Mouse (Mus musculus): ENCODE results near the gene Prr5. TPM values are rescaled to one million over a fixed set of nuclear protein-coding genes. Genes with fewer than 3 reads are reported as not detected.

Prr5 gene
- polyA plus RNA-seq, 1 experiment from 2014 or later: 10.9 TPM

DNA sequence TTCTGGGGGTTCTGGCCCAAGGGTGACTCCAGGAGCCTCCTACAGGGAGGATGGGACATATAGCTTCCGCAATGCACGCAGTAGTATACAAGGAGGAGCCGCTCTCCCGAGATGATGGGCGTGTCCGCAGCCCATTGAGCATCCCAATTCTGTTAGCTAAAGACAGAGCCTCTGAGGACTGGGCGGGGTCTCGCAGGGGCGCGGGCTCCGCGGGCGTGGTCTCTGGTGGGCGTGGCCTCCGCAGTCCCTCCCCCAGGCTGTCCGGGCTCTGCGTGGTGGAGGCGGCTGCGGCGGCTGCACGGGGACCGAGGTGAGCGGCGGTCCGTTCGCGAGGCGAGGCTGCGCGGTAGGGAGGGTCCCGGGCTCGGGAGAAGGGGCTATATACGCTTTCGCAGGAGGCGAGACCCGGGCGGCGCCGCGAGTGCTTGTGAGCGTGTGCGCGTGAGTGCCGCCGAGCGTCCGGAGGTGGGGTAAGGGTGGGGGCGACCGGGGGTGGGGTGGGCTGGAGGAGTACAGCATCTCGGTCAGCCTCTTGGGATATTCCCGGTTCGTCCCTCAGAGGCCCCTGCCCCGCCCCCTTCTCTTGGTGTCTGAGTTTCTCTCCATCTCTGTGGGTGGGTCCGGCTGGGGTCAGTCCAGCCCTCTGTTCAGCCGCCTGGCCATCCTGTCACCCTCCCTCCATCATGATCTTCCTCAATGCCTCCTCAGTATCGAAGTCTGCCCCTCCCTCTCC is 6.3 kb upstream of the Prr5 start:
- H3K9ac ChIP-seq (ENCODE audit: low read length): peak overlapping the region; percentile 43
- WGBS: 1% methylated on average over 48 of the region's 56 CpGs
- no peaks in the 10 kb centered on the region for H3K36me3 ChIP-seq (ENCODE audit: control insufficient read depth, insufficient read depth, low read length)
- H3K27ac ChIP-seq (ENCODE audit: low read depth, low read length): no peak overlapping the region
- H3K9me3 ChIP-seq (ENCODE audit: control insufficient read depth, low read length): no peaks in the 10 kb centered on the region
- peak overlapping the region; percentile 49 for H3K4me3 ChIP-seq (ENCODE audit: low read depth, low read length)
- peak overlapping the region; percentile 85 for H3K4me2 ChIP-seq
- peaks cover 24% of the 10 kb centered on the region for H3K27me3 ChIP-seq (ENCODE audit: control insufficient read depth, insufficient read depth, low read length)
- peaks cover 8% of the 10 kb centered on the region; the same call in 1 of the 2 replicates for H3K4me1 ChIP-seq (ENCODE audit: control insufficient read depth, insufficient read depth, low read length)
- DNase-seq (ENCODE audit: low spot score, missing footprints): peak; percentile 97
- ATAC-seq (ENCODE audit: low FRiP score): peak; percentile 91

DNA sequence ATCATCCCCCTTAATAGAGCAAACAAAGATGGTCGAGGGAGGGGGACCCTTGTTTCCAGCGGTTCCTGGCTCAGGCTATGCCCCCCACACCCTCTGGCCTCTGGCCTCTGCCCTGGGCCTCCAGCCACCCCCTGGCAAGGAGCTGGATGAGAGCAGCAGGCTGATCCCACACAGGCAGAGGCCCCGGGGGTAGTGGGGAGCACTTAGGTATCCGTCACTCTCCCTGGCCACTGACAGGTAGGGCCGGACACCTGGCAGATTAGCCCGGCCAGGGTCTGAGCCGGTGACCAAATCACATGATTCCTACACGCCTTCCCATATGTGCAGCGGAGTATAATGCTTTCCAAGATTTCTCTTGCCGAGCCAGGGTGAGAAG is 5.7 kb upstream of the Prr5 start:
- WGBS: 51% methylated on average over 10 of the region's 10 CpGs

DNA sequence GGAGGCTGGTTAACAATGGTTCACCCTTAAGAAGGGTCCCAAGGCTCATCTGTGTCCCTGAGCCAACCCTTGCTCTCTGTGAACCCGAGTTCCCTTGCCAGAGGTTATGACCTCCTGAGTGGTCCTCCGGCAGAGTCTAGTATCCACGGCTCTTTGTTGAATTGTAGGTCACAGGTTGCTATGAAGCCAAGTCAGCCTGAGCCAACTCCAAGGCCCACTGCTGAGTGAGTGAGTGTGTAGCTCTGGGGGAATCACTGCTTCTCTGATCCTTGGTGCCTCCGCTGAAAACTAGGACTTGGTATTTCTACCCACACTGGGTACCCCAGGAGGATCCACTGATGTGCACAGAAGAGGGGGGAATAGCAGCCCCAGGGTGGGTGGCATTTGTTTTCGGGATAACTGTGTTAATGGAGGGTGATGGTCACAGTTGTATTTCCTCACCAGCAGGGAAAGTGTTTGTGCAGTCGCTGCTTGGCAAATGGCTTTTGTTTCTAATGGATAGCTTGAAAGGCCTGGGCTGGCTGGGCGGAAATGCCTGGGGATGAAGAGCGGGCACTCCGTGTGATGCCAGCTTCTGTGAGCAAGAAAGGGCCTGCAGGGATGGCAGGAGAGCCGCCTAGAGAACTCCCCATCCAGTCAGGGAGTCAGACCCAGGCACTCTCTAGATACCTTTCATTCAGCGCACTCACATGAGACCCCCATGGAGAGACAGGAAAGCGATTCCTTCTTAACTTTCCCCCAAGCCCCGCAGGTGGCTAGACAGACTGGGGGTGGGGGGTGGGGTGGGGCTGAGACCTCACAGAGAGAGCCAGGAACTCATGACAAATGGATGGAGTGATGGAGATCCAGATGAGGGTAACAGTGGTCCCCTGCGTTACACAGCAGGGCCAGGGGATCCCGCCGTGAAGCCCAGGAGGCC is 4.6 kb upstream of the Prr5 start:
- no peak for DNase-seq (ENCODE audit: low spot score, missing footprints)
- H3K4me3 ChIP-seq (ENCODE audit: low read depth, low read length): no peak overlapping the region
- no peaks in the 10 kb centered on the region for H3K9me3 ChIP-seq (ENCODE audit: control insufficient read depth, low read length)
- H3K36me3 ChIP-seq (ENCODE audit: control insufficient read depth, insufficient read depth, low read length): no peaks in the 10 kb centered on the region
- no peak for ATAC-seq (ENCODE audit: low FRiP score)
- 19% methylated on average over 16 of the region's 16 CpGs for WGBS
- peaks cover 8% of the 10 kb centered on the region; the same call in 1 of the 2 replicates for H3K4me1 ChIP-seq (ENCODE audit: control insufficient read depth, insufficient read depth, low read length)
- H3K27ac ChIP-seq (ENCODE audit: low read depth, low read length): no peak overlapping the region
- peaks cover 24% of the 10 kb centered on the region for H3K27me3 ChIP-seq (ENCODE audit: control insufficient read depth, insufficient read depth, low read length)
- H3K4me2 ChIP-seq: no peak overlapping the region
- H3K9ac ChIP-seq (ENCODE audit: low read length): no peak overlapping the region

More for the DNA sequence above, 5.7 kb upstream of the Prr5 start:
- ATAC-seq (ENCODE audit: low FRiP score) (peak; percentile 36), DNase-seq (ENCODE audit: low spot score, missing footprints) (no peak)
- H3K9ac ChIP-seq (ENCODE audit: low read length): peak overlapping the region; percentile 43
- peak overlapping the region; percentile 85 for H3K4me2 ChIP-seq
- peaks cover 24% of the 10 kb centered on the region for H3K27me3 ChIP-seq (ENCODE audit: control insufficient read depth, insufficient read depth, low read length)
- no peak overlapping the region for H3K27ac ChIP-seq (ENCODE audit: low read depth, low read length)
- peak overlapping the region; percentile 49 for H3K4me3 ChIP-seq (ENCODE audit: low read depth, low read length)
- H3K4me1 ChIP-seq (ENCODE audit: control insufficient read depth, insufficient read depth, low read length): peaks cover 8% of the 10 kb centered on the region; the same call in 1 of the 2 replicates
- H3K36me3 ChIP-seq (ENCODE audit: control insufficient read depth, insufficient read depth, low read length): no peaks in the 10 kb centered on the region
- H3K9me3 ChIP-seq (ENCODE audit: control insufficient read depth, low read length): no peaks in the 10 kb centered on the region

DNA sequence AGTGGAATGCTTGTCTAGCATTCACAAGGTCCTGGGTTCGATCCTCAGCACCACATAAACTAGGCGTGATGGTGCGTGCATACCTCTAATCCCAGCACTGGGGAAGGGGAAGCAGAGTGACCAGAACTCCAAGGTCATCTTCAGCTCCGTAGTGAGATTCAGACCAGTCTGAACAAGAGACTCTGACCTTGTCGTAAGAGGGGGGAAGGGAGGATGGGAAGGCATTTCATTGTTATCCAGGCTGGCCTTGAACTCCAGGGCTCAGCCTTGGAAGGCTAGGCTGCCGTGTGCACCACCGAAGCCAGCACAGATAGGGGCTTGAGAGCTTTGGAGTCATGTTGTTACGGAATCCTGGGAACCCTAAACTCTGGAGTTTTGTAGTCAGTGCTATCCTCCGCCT is 3.8 kb upstream of the Prr5 start:
- no peak overlapping the region for H3K4me2 ChIP-seq
- ATAC-seq (ENCODE audit: low FRiP score): no peak
- WGBS: 51% methylated on average over 9 of the region's 9 CpGs

DNA sequence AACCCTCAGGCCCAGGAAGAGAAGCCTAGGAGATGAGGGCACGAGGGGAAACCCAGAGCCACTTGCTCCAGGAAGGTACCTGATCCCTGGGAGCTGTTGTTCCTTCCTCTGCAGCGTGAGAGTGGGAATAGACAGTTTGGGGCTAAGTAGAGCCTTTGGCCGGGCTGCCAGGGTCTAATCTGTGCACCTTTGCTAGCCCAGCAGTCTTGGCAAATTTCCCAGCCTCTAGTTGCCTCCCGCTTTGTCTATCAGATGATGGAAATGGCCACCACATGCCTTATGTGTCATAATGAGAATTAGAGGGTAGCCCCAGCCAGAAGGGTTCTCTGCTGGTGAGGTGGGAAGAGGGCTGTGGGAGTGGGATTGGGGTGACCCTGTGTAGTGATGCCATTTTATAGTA is 3.4 kb upstream of the Prr5 start:
- WGBS: 64% methylated on average over 4 of the region's 4 CpGs
- H3K4me1 ChIP-seq (ENCODE audit: control insufficient read depth, insufficient read depth, low read length): peaks cover 8% of the 10 kb centered on the region; the same call in 1 of the 2 replicates
- H3K27ac ChIP-seq (ENCODE audit: low read depth, low read length): no peak overlapping the region
- H3K4me2 ChIP-seq: no peak overlapping the region
- peaks cover 24% of the 10 kb centered on the region for H3K27me3 ChIP-seq (ENCODE audit: control insufficient read depth, insufficient read depth, low read length)
- H3K4me3 ChIP-seq (ENCODE audit: low read depth, low read length): no peak overlapping the region
- H3K36me3 ChIP-seq (ENCODE audit: control insufficient read depth, insufficient read depth, low read length): no peaks in the 10 kb centered on the region
- no peak overlapping the region for H3K9ac ChIP-seq (ENCODE audit: low read length)
- peak; percentile 53 for DNase-seq (ENCODE audit: low spot score, missing footprints)
- ATAC-seq (ENCODE audit: low FRiP score): no peak
- H3K9me3 ChIP-seq (ENCODE audit: control insufficient read depth, low read length): no peaks in the 10 kb centered on the region

More for the DNA sequence above, 3.8 kb upstream of the Prr5 start:
- no peak for DNase-seq (ENCODE audit: low spot score, missing footprints)
- Histone ChIP-seq H3K9ac (ENCODE audit: low read length) (no peak overlapping the region), H3K27me3 (ENCODE audit: control insufficient read depth, insufficient read depth, low read length) (peaks cover 24% of the 10 kb centered on the region), H3K27ac (ENCODE audit: low read depth, low read length) (no peak overlapping the region), H3K9me3 (ENCODE audit: control insufficient read depth, low read length) (no peaks in the 10 kb centered on the region), H3K4me1 (ENCODE audit: control insufficient read depth, insufficient read depth, low read length) (peaks cover 8% of the 10 kb centered on the region; the same call in 1 of the 2 replicates), H3K36me3 (ENCODE audit: control insufficient read depth, insufficient read depth, low read length) (no peaks in the 10 kb centered on the region), H3K4me3 (ENCODE audit: low read depth, low read length) (no peak overlapping the region)

DNA sequence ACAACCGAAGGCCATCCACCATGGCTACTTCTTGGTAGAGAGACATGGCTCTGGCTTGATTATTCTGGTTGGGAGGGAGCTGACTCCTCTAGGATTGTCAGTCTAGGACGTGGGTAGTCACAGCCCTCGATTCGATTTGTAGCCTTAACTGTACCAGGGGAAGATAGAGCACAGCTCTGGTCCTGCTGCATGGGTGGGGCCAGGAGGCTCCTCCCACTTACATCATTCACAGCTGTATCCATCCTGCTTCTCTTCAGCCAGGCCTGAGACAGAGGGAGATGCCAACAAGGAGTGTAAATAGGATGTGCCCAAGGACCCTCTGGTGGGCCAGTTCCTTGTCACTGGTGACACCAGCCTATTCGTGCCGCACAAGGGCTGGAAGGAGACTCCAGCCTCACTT is 1.8 kb upstream of the Prr5 start:
- Histone ChIP-seq H3K9me3 (ENCODE audit: control insufficient read depth, low read length) (no peaks in the 10 kb centered on the region), H3K27me3 (ENCODE audit: control insufficient read depth, insufficient read depth, low read length) (peaks cover 24% of the 10 kb centered on the region), H3K4me1 (ENCODE audit: control insufficient read depth, insufficient read depth, low read length) (peaks cover 8% of the 10 kb centered on the region; the same call in 1 of the 2 replicates), H3K27ac (ENCODE audit: low read depth, low read length) (no peak overlapping the region), H3K4me3 (ENCODE audit: low read depth, low read length) (no peak overlapping the region), H3K4me2 (no peak overlapping the region), H3K9ac (ENCODE audit: low read length) (no peak overlapping the region), H3K36me3 (ENCODE audit: control insufficient read depth, insufficient read depth, low read length) (no peaks in the 10 kb centered on the region)
- WGBS: 85% methylated on average over 6 of the region's 6 CpGs
- ATAC-seq (ENCODE audit: low FRiP score): no peak
- DNase-seq (ENCODE audit: low spot score, missing footprints): peak; percentile 81

DNA sequence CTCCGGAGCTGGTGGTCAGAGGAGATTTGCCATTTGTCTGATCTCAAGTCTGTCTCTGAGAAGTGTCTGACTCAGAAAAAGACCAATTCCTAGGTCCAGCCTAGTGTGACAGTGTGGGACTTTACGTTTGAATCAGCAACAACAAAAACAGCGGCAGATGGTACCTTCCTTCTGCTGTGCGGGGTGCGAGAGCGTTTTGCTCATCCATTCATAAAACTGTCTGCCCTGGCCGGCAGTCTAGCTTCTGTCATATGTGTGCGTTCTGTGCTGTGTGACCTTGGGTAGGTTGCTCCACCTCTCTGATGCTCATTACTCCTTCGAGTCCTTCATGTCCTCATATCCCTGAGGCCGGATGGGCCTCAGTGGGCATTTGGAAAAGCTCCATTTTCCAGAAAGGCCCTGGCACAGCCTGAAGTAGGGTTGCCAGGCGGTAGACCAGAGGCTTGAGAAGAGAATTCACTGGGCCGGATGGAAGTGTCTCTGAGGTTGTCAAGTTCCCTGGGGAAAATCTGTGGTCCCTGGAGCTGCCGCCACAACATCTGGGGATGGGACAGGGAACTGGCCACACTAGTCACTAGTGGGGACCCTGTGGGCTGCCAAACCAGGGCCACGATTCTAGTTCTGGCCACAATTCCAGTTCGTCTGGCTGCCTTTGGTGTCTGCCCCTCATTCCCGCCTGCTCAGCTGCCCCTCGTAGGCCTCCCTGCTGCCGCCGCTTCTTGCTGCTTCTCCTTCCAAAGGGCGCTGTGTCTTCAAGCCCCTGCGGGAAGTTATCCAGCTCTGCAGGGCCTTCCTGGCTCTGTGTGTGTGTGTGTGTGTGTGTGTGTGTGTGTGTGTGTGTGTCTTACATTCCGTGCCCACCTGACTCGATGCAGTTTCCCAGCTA is 594 bp downstream of the Prr5 start:
- Histone ChIP-seq H3K27me3 (ENCODE audit: control insufficient read depth, insufficient read depth, low read length) (peaks cover 8% of the 10 kb centered on the region; the same call in 1 of the 2 replicates), H3K4me1 (ENCODE audit: control insufficient read depth, insufficient read depth, low read length) (no peaks in the 10 kb centered on the region), H3K36me3 (ENCODE audit: control insufficient read depth, insufficient read depth, low read length) (no peaks in the 10 kb centered on the region), H3K4me2 (no peak overlapping the region), H3K9me3 (ENCODE audit: control insufficient read depth, low read length) (no peaks in the 10 kb centered on the region), H3K27ac (ENCODE audit: low read depth, low read length) (no peak overlapping the region), H3K4me3 (ENCODE audit: low read depth, low read length) (no peak overlapping the region), H3K9ac (ENCODE audit: low read length) (no peak overlapping the region)
- WGBS: 89% methylated on average over 23 of the region's 23 CpGs
- peak; percentile 79 for DNase-seq (ENCODE audit: low spot score, missing footprints)
- no peak for ATAC-seq (ENCODE audit: low FRiP score)

DNA sequence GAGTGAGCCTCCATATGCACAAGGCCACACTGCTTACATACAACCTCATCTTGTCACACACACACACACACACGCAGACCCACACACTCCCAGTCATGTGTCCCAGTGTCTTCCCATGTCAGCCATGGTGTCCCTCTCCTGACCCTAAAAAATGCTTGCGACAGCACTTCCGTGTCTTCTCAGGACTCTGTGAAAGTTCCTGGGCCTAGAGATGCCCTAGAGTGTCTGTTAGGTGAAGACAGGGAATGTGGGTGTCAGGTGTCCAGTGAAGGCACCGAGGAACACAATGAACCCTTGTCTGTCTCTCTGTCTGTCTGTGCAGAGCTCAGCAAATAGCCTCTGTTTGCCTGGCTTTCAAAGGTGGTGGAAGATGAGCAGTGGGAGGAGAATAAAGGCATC is 1.2 kb downstream of the Prr5 start:
- no peaks in the 10 kb centered on the region for H3K9me3 ChIP-seq (ENCODE audit: control insufficient read depth, low read length)
- no peaks in the 10 kb centered on the region for H3K4me1 ChIP-seq (ENCODE audit: control insufficient read depth, insufficient read depth, low read length)
- peaks cover 3% of the 10 kb centered on the region; the same call in 1 of the 2 replicates for H3K27me3 ChIP-seq (ENCODE audit: control insufficient read depth, insufficient read depth, low read length)
- no peak overlapping the region for H3K4me2 ChIP-seq
- ATAC-seq (ENCODE audit: low FRiP score) (no peak), DNase-seq (ENCODE audit: low spot score, missing footprints) (peak; percentile 68)
- H3K9ac ChIP-seq (ENCODE audit: low read length): no peak overlapping the region
- H3K4me3 ChIP-seq (ENCODE audit: low read depth, low read length): no peak overlapping the region
- WGBS: 91% methylated on average over 4 of the region's 4 CpGs
- no peaks in the 10 kb centered on the region for H3K36me3 ChIP-seq (ENCODE audit: control insufficient read depth, insufficient read depth, low read length)
- H3K27ac ChIP-seq (ENCODE audit: low read depth, low read length): no peak overlapping the region

All from midbrain, embryonic 11.5 days (tissue).